Mouse (Mus musculus): Measurements from ENCODE around the gene Pdpk1. TPM values are rescaled to one million over a fixed set of nuclear protein-coding genes. Genes with fewer than 3 reads are reported as not detected.

Pdpk1 gene
- polyA plus RNA-seq, 1 experiment from 2014 or later: 42.6 TPM

DNA sequence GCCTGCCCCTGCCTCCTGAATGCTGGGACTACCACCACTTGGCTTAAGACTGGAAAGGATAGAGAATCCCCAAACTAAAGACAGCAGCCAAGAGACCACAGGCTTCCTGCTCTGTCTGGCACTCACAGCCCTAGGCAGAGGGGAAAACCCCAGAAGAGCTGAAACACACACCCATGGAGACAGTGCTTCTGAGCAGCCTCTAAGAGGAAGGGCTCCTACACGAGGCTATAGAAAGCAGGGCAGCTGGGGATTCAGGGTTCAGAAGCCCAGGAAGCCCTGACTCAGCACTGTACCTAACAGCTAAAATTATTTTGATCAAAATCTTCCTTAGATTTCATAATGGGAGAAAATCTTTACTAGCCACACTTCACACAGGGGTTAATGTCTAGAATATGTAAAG is 66.1 kb downstream of the Pdpk1 start:
- no peaks in the 10 kb centered on the region for H3K9me3 ChIP-seq (replicated peaks; ENCODE audit: control insufficient read depth, low read length)
- DNase-seq (ENCODE audit: low spot score) (no peak), ATAC-seq (no peak)
- peaks cover 38% of the 10 kb centered on the region for H3K36me3 ChIP-seq (ENCODE audit: control insufficient read depth, insufficient read depth, low read length)
- 50% methylated on average over 1 of the region's 1 CpGs for WGBS
- no peaks in the 10 kb centered on the region for H3K27me3 ChIP-seq (replicated peaks; ENCODE audit: control insufficient read depth, insufficient read depth, low read length)
- H3K27ac ChIP-seq (ENCODE audit: low read depth, low read length): no peak overlapping the region
- H3K4me1 ChIP-seq (ENCODE audit: control insufficient read depth, insufficient read depth, low read length): no peaks in the 10 kb centered on the region
- no peak overlapping the region for H3K4me3 ChIP-seq (ENCODE audit: low read depth, low read length)
- no peak overlapping the region for H3K4me2 ChIP-seq (ENCODE audit: low read length)
- no peak overlapping the region for H3K9ac ChIP-seq (ENCODE audit: low read length)

DNA sequence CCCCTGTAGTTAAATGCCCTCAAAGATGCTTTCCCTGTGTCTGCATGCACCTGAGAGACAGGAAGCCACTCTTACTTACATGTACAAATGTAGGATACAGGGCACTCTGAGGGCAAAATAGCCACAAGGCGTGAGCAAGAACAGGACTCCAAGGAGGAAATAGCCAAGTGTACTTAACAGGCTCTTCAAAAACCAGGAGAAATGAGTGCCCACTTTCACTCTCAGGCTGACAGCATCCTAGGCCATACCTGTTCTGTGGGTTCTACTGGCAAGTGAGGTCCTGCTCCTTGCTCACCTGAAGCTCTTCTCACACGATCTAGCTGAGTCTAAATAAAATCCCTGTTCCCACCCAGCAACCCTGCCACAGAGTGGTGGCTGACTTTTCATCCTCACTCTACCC is 73.6 kb downstream of the Pdpk1 start:
- Histone ChIP-seq H3K4me2 (ENCODE audit: low read length) (no peak overlapping the region), H3K9ac (ENCODE audit: low read length) (no peak overlapping the region), H3K9me3 (replicated peaks; ENCODE audit: control insufficient read depth, low read length) (no peaks in the 10 kb centered on the region), H3K36me3 (ENCODE audit: control insufficient read depth, insufficient read depth, low read length) (peaks cover 46% of the 10 kb centered on the region), H3K4me1 (ENCODE audit: control insufficient read depth, insufficient read depth, low read length) (peaks cover 1% of the 10 kb centered on the region), H3K27me3 (replicated peaks; ENCODE audit: control insufficient read depth, insufficient read depth, low read length) (no peaks in the 10 kb centered on the region), H3K27ac (ENCODE audit: low read depth, low read length) (no peak overlapping the region), H3K4me3 (ENCODE audit: low read depth, low read length) (no peak overlapping the region)
- no peak for ATAC-seq
- WGBS: 91% methylated on average over 2 of the region's 2 CpGs
- no peak for DNase-seq (ENCODE audit: low spot score)

DNA sequence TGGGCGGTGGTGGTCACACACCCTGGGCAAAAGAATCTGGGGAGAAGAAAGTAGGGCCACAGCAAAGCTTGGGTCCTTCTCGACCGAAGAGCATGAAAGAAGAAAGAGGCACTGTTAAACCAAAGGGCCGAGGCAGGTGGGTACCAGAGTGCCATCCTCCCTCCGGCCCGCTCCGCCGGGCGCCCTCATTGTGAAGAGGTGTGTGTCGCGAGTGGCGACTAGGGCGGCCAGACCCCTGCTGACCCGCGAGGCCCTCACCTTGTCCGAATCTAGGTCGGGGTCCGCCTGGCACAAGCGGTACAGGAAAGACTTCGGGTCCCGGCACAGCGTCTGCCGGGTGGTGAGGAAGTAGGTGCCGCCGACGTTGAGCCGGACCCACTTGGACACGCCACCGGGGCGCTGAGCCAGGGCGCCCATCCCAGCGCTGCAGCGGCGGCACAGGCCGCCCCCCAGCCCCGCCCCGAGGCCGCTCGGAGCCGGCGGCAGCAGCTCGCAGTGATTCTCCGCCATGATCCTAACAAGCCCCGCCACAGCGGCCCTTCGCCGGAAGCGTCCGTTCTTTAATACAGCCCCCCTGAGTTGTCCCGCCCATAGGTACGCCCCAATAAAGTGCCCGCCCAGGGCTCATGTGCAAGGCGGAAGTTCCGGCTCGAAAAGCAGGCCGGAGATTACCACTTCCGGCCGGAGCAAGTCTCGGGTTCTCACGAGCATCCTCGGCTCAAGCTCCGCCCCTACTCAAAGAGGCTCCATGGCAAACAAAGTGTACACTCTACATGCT is 77.6 kb downstream of the Pdpk1 start, which contains the start of gene Kctd5:
Gene Kctd5 (minus strand): TSS at position 567 of the 778 bp plus-strand sequence.
- peak within 1 kb of the TSS; percentile 95 for H3K4me3 ChIP-seq (ENCODE audit: low read depth, low read length)
- peaks cover 27% of the 10 kb centered on the region for H3K36me3 ChIP-seq (ENCODE audit: control insufficient read depth, insufficient read depth, low read length)
- WGBS: under 1% methylated on average over 62 of the region's 62 CpGs
- H3K27ac ChIP-seq (ENCODE audit: low read depth, low read length): peak within 1 kb of the TSS; percentile 68
- DNase-seq (ENCODE audit: low spot score) (peak; percentile 98), ATAC-seq (peak; percentile 99)
- H3K4me2 ChIP-seq (ENCODE audit: low read length): peak within 1 kb of the TSS; percentile 72
- peak within 1 kb of the TSS; percentile 95 for H3K9ac ChIP-seq (ENCODE audit: low read length)
- no peaks in the 10 kb centered on the region for H3K27me3 ChIP-seq (replicated peaks; ENCODE audit: control insufficient read depth, insufficient read depth, low read length)
- no peaks in the 10 kb centered on the region for H3K9me3 ChIP-seq (replicated peaks; ENCODE audit: control insufficient read depth, low read length)
- H3K4me1 ChIP-seq (ENCODE audit: control insufficient read depth, insufficient read depth, low read length): peaks cover 8% of the 10 kb centered on the region

DNA sequence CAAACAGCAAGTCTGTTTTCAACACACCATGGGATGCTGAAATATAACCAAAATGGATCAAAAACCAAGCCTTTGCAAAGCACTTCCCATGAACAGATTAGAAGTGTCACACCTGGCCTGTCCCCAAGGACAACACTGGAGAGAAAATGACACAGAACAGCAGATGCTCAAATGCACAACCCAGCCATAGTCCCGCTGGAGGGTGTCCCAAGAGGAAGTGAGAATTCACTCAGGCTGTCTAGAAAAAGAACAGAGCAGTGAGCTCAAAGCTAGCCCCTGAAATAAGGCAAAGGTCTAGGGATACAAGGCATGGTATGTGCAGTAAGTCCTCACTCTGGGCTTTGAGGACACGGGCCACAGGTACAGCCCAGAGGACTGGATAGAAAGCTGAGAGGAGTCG is 81.2 kb downstream of the Pdpk1 start:
- H3K36me3 ChIP-seq (ENCODE audit: control insufficient read depth, insufficient read depth, low read length): peaks cover 8% of the 10 kb centered on the region; the same call in 1 of the 2 replicates
- no peak overlapping the region for H3K9ac ChIP-seq (ENCODE audit: low read length)
- H3K4me3 ChIP-seq (ENCODE audit: low read depth, low read length): no peak overlapping the region
- DNase-seq (ENCODE audit: low spot score): no peak
- H3K4me1 ChIP-seq (ENCODE audit: control insufficient read depth, insufficient read depth, low read length): peaks cover 8% of the 10 kb centered on the region
- no peaks in the 10 kb centered on the region for H3K27me3 ChIP-seq (replicated peaks; ENCODE audit: control insufficient read depth, insufficient read depth, low read length)
- H3K27ac ChIP-seq (ENCODE audit: low read depth, low read length): no peak overlapping the region
- H3K9me3 ChIP-seq (replicated peaks; ENCODE audit: control insufficient read depth, low read length): no peaks in the 10 kb centered on the region
- WGBS: 88% methylated on average over 3 of the region's 3 CpGs
- no peak for ATAC-seq
- no peak overlapping the region for H3K4me2 ChIP-seq (ENCODE audit: low read length)

DNA sequence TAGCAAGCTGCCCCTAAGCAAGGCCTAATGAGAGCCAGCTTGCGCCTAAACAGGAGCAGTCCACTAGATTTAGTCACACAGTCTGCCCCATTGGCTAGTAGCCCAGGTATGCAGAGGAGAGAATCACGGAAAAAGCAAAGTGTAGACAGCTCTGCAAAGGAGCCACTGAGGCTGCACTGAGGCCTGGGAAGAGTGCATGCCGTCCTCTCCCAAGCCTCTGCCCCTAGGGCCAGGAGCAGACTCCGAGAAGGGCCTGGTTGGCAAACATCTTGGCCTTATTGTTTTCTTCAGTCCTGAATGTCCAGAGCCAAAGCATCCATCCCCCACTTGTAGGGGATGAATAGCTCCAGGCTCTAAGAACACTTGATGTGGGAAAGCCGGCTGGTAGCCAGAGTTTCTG is 82.5 kb downstream of the Pdpk1 start:
- no peaks in the 10 kb centered on the region for H3K9me3 ChIP-seq (replicated peaks; ENCODE audit: control insufficient read depth, low read length)
- WGBS: 86% methylated on average over 5 of the region's 5 CpGs
- ATAC-seq (no peak), DNase-seq (ENCODE audit: low spot score) (no peak)
- H3K9ac ChIP-seq (ENCODE audit: low read length): no peak overlapping the region
- H3K36me3 ChIP-seq (ENCODE audit: control insufficient read depth, insufficient read depth, low read length): peaks cover 8% of the 10 kb centered on the region; the same call in 1 of the 2 replicates
- H3K4me2 ChIP-seq (ENCODE audit: low read length): no peak overlapping the region
- H3K4me3 ChIP-seq (ENCODE audit: low read depth, low read length): no peak overlapping the region
- H3K4me1 ChIP-seq (ENCODE audit: control insufficient read depth, insufficient read depth, low read length): peaks cover 8% of the 10 kb centered on the region
- H3K27ac ChIP-seq (ENCODE audit: low read depth, low read length): no peak overlapping the region
- H3K27me3 ChIP-seq (replicated peaks; ENCODE audit: control insufficient read depth, insufficient read depth, low read length): no peaks in the 10 kb centered on the region

DNA sequence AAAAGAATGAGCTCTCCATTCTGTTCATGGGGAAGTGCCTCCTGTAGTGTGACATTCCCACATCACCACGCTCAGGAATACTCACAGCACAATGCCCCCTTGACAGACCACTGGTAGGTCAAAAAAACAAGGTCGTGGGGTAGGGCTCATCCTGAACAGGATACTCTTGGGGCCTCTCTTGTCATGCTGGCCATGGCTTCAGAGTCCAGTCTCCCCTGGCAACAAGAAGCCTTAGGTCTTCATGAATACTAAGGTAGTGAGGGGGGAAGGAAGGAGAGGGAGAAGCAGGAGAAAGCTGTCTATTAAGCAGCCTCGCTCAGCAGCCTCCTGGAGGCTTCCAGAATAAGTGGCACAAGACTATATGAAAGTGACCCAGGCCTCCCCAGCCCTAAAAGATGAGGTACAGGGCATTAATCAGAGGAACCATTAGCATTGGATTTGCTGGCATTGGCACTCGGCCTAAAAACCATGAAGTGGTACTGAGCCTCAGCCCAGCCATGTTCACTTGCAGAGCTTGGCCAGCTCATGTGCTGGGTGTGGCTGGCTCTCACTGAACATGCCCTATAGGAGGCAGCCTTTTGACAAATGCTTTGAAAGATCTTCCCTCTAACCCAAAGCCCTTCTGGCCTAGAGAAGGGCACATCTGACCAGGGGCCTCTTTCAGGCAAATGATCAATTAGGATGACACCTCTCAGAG is 88.1 kb downstream of the Pdpk1 start:
- 82% methylated on average over 4 of the region's 4 CpGs for WGBS
- no peak for ATAC-seq
- Histone ChIP-seq H3K9ac (ENCODE audit: low read length) (no peak overlapping the region), H3K27ac (ENCODE audit: low read depth, low read length) (no peak overlapping the region), H3K9me3 (replicated peaks; ENCODE audit: control insufficient read depth, low read length) (no peaks in the 10 kb centered on the region), H3K4me1 (ENCODE audit: control insufficient read depth, insufficient read depth, low read length) (no peaks in the 10 kb centered on the region), H3K4me3 (ENCODE audit: low read depth, low read length) (no peak overlapping the region), H3K36me3 (ENCODE audit: control insufficient read depth, insufficient read depth, low read length) (peaks cover 33% of the 10 kb centered on the region), H3K27me3 (replicated peaks; ENCODE audit: control insufficient read depth, insufficient read depth, low read length) (no peaks in the 10 kb centered on the region), H3K4me2 (ENCODE audit: low read length) (no peak overlapping the region)
- DNase-seq (ENCODE audit: low spot score): no peak

DNA sequence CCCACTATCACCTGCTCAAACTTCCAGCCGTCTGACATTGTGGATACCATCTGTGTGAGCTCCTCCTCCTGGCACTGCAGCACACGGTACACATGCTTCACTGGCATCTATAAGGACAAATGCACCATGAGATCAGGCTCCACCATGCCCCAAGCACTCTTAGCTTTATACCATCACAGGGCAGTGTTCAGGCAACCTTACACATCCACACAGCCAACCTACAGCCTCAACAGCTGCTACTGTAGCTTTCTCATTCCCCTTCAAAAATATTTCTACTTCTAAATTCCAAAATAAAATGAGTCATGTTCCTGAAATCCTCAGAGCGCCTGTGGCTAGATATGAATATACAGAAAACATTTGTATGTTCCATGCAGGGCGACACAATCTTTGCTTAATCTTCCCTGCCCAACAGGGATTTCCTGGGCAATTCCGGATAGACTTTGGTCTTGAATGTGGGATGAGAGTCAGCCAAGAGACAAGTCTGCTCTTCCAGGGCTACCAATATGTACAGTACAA is 92.9 kb downstream of the Pdpk1 start:
- H3K4me3 ChIP-seq (ENCODE audit: low read depth, low read length): no peak overlapping the region
- no peaks in the 10 kb centered on the region for H3K4me1 ChIP-seq (ENCODE audit: control insufficient read depth, insufficient read depth, low read length)
- ATAC-seq: no peak
- no peak for DNase-seq (ENCODE audit: low spot score)
- H3K4me2 ChIP-seq (ENCODE audit: low read length): no peak overlapping the region
- WGBS: 90% methylated on average over 5 of the region's 5 CpGs
- no peak overlapping the region for H3K9ac ChIP-seq (ENCODE audit: low read length)
- no peak overlapping the region for H3K27ac ChIP-seq (ENCODE audit: low read depth, low read length)
- peaks cover 76% of the 10 kb centered on the region for H3K36me3 ChIP-seq (ENCODE audit: control insufficient read depth, insufficient read depth, low read length)
- no peaks in the 10 kb centered on the region for H3K27me3 ChIP-seq (replicated peaks; ENCODE audit: control insufficient read depth, insufficient read depth, low read length)
- no peaks in the 10 kb centered on the region for H3K9me3 ChIP-seq (replicated peaks; ENCODE audit: control insufficient read depth, low read length)

DNA sequence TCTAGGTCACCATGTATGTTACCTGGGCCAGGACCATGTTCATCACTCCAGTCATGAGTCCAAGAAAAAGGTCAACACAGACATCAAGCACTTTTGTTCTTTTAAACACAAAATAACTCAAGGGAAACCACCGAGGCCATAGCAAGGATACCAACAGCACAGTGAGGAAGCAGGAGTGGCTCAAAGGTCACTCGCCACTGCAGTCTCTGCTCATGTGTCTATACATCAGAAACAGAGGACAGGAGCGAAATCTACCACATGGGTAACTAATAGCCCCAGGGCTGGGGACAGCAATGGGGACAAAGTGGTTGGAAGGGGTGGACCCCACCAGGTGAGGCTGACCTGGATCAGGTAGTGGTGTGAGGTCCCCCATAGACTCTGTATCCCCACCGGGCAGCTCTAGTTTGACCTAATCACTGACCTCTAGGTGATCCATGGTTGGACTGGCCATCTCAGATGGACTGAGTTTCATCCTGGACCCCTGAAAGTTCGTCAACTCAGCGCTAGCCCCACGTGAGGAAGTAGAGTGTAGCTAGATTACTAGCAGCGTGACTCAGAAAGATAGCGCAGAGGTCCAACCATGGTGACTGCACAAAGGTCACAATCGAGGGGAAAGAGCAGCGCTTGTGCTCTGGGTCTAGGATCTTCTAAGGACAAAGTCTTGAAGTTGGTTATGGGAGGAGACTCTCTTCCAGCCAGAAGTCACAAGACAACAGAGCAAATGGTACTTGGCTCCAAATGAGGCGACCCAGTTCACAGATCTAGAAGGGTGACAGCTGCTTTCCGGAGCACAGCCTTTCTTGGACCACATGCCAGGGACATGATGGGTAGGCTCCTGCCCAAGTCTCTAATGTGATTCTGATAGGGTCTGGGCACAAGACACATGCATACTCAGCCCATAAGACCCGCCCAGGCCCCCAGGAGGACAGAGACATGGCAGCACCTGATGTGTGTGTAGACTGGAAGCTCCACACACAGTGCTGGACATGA is 93.8 kb downstream of the Pdpk1 start:
- Histone ChIP-seq H3K9ac (ENCODE audit: low read length) (no peak overlapping the region), H3K4me2 (ENCODE audit: low read length) (no peak overlapping the region), H3K4me3 (ENCODE audit: low read depth, low read length) (no peak overlapping the region), H3K27me3 (replicated peaks; ENCODE audit: control insufficient read depth, insufficient read depth, low read length) (no peaks in the 10 kb centered on the region), H3K4me1 (ENCODE audit: control insufficient read depth, insufficient read depth, low read length) (no peaks in the 10 kb centered on the region), H3K36me3 (ENCODE audit: control insufficient read depth, insufficient read depth, low read length) (peaks cover 82% of the 10 kb centered on the region), H3K27ac (ENCODE audit: low read depth, low read length) (no peak overlapping the region), H3K9me3 (replicated peaks; ENCODE audit: control insufficient read depth, low read length) (no peaks in the 10 kb centered on the region)
- no peak for DNase-seq (ENCODE audit: low spot score)
- no peak for ATAC-seq
- 95% methylated on average over 14 of the region's 14 CpGs for WGBS

Measured in forebrain, embryonic 14.5 days (tissue).